Mouse (Mus musculus): ENCODE data around the gene Stxbp5. TPM values are rescaled to one million over a fixed set of nuclear protein-coding genes. Genes with fewer than 3 reads are reported as not detected.
A peak's percentile ranks its signal among the peaks of the same experiment; 100 is the strongest.

The Stxbp5 gene
- total and polyA plus RNA-seq, 3 experiments, result 12.3 to 82.2 (median 19.6) TPM

DNA sequence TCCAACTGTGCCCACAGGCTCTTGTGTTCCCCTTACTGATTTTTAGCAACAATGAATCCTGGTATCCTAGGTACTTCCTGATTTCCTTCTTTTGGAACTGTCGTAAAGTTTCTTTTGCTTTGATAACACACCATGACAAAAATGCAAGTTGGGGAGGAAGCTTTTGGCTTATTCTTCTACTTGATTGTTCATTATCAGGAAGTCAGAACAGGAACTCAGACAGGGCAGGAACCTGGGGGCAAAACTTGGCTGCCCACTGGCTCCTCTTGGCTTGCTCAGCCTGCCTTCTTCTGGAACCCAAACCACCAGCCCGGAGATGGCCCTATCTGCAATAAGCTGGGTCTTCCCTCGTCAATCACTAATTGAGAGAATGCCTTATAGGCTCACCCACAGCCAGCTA lies 25.0 kb downstream of the Stxbp5 start:
- Histone ChIP-seq H3K36me3 (ENCODE audit: control insufficient read depth in 1 of 2, insufficient read depth in 2 of 2, low read length in 2 of 2) (peaks cover 0 to 2% of the 10 kb centered on the region in 2 experiments; a peak in 3 of 4 replicates), H3K4me3 (ENCODE audit: control insufficient read depth in 1 of 2, insufficient read depth in 1 of 2, low read depth in 2 of 2, low read length in 2 of 2) (no peak overlapping the region), H3K27me3 (ENCODE audit: control insufficient read depth in 1 of 2, insufficient read depth in 2 of 2, low read length in 2 of 2) (no peaks in the 10 kb centered on the region), H3K9ac (ENCODE audit: control insufficient read depth, low read depth, low read length, poor library complexity, severe bottlenecking) (no peak overlapping the region), H3K9me3 (replicated peaks; ENCODE audit: insufficient read depth, low read length) (no peaks in the 10 kb centered on the region), H3K79me2 (ENCODE audit: control insufficient read depth, insufficient read depth, low read length, poor library complexity) (0 out of 2 replicates have a peak, but pooled peaks cover 1% of the 10 kb centered on the region), H3K27ac (ENCODE audit: control insufficient read depth, low read depth, low read length) (no peak overlapping the region), H3K4me1 (ENCODE audit: control insufficient read depth in 1 of 2, insufficient read depth in 2 of 2, low read length in 2 of 2) (peaks cover 2 to 5% of the 10 kb centered on the region in 2 experiments; a peak in 2 of 4 replicates)
- DNase-seq (ENCODE audit: low read depth, low spot score), result peak; percentile 53
- TF ChIP-seq EP300 (IDR thresholded peaks at IDR 0.05; ENCODE audit: low read depth in 1 of 2, low read length in 2 of 2), result peak in 1 of 2 experiments; percentile 62; a peak in 1 of 4 replicates
- TF ChIP-seq ELF1 (IDR thresholded peaks at IDR 0.05; ENCODE audit: low read depth, low read length), result 0 out of 2 replicates have a peak, but pooled peaks have one; percentile 39
- no peak for TF ChIP-seq UBTF (IDR thresholded peaks at IDR 0.05; ENCODE audit: borderline replicate concordance, insufficient read depth, low read depth, low read length)
- TF ChIP-seq MAFK (IDR thresholded peaks at IDR 0.05; ENCODE audit: borderline replicate concordance, low read depth, low read length), result no peak
- TF ChIP-seq GATA1 (IDR thresholded peaks at IDR 0.05; ENCODE audit: low read depth, low read length), result 0 out of 2 replicates have a peak, but pooled peaks have one; percentile 29

GRCm38 (mm10) chr10:9872143-9872542 lies 28.7 kb downstream of the Stxbp5 start:
- no peak overlapping the region for H3K4me3 ChIP-seq (ENCODE audit: control insufficient read depth in 1 of 2, insufficient read depth in 1 of 2, low read depth in 2 of 2, low read length in 2 of 2)
- H3K79me2 ChIP-seq (ENCODE audit: control insufficient read depth, insufficient read depth, low read length, poor library complexity), result 0 out of 2 replicates have a peak, but pooled peaks cover 1% of the 10 kb centered on the region
- H3K27me3 ChIP-seq (ENCODE audit: control insufficient read depth in 1 of 2, insufficient read depth in 2 of 2, low read length in 2 of 2), result no peaks in the 10 kb centered on the region
- peaks cover 2 to 3% of the 10 kb centered on the region in 2 experiments; a peak in 2 of 4 replicates for H3K4me1 ChIP-seq (ENCODE audit: control insufficient read depth in 1 of 2, insufficient read depth in 2 of 2, low read length in 2 of 2)
- no peak for DNase-seq (ENCODE audit: low read depth, low spot score)
- peaks cover 0 to 2% of the 10 kb centered on the region in 2 experiments; a peak in 3 of 4 replicates for H3K36me3 ChIP-seq (ENCODE audit: control insufficient read depth in 1 of 2, insufficient read depth in 2 of 2, low read length in 2 of 2)
- TF ChIP-seq TCF12 (IDR thresholded peaks at IDR 0.05; ENCODE audit: low read depth, low read length) (no peak), CTCF (IDR thresholded peaks at IDR 0.05 in 2 of 3, conservative IDR thresholded peaks at IDR 0.05 in 1 of 3; ENCODE audit: control insufficient read depth in 1 of 3, insufficient read depth in 1 of 3, low read depth in 2 of 3, low read length in 3 of 3, poor library complexity in 1 of 3, severe bottlenecking in 1 of 3) (no peak), MAFK (IDR thresholded peaks at IDR 0.05; ENCODE audit: borderline replicate concordance, low read depth, low read length) (no peak), BHLHE40 (IDR thresholded peaks at IDR 0.05; ENCODE audit: borderline replicate concordance, low read depth, low read length) (no peak), MYB (IDR thresholded peaks at IDR 0.05; ENCODE audit: low read depth, low read length) (no peak), SMC3 (IDR thresholded peaks at IDR 0.05; ENCODE audit: low read depth, low read length) (no peak), ZKSCAN1 (IDR thresholded peaks at IDR 0.05; ENCODE audit: low read depth, low read length) (no peak), RCOR1 (IDR thresholded peaks at IDR 0.05; ENCODE audit: low read depth, low read length) (no peak), POLR2AphosphoS5 (IDR thresholded peaks at IDR 0.05; ENCODE audit: borderline replicate concordance, low read depth, low read length) (no peak), ZNF384 (IDR thresholded peaks at IDR 0.05; ENCODE audit: low read depth, low read length) (no peak), POLR2AphosphoS2 (IDR thresholded peaks at IDR 0.05; ENCODE audit: low read length) (no peak), MYC (IDR thresholded peaks at IDR 0.05; ENCODE audit: low read depth, low read length) (no peak), ZMIZ1 (IDR thresholded peaks at IDR 0.05; ENCODE audit: low read depth, low read length) (no peak), TAL1 (IDR thresholded peaks at IDR 0.05; ENCODE audit: low read length) (no peak), NELFE (IDR thresholded peaks at IDR 0.05; ENCODE audit: low read depth, low read length) (no peak), KAT2A (conservative IDR thresholded peaks at IDR 0.05; ENCODE audit: low read depth, low read length) (no peak), JUND (IDR thresholded peaks at IDR 0.05; ENCODE audit: low read depth, low read length) (no peak), UBTF (IDR thresholded peaks at IDR 0.05; ENCODE audit: borderline replicate concordance, insufficient read depth, low read depth, low read length) (no peak)
- H3K9ac ChIP-seq (ENCODE audit: control insufficient read depth, low read depth, low read length, poor library complexity, severe bottlenecking), result no peak overlapping the region
- H3K27ac ChIP-seq (ENCODE audit: control insufficient read depth, low read depth, low read length), result no peak overlapping the region
- H3K9me3 ChIP-seq (replicated peaks; ENCODE audit: insufficient read depth, low read length), result no peaks in the 10 kb centered on the region

Measured in MEL (cell line).